Mouse (Mus musculus) CH12.LX (cell line): ENCODE results near the gene Polr2a. TPM values are rescaled to one million over a fixed set of nuclear protein-coding genes. Genes with fewer than 3 reads are reported as not detected.

Experiments used
- DNase-seq: peaks from one replicate; pipeline ENCODE4 v3.0.0-alpha.2; 2013; ENCODE audit errors: extremely low read depth
- H3K27ac ChIP-seq: 2 replicates; pipeline ENCODE4 v1.5.1; 2012; ENCODE audit warnings: low read depth, mild to moderate bottlenecking, control low read depth, moderate library complexity; ENCODE audit not compliant: insufficient read depth
- H3K27me3 ChIP-seq: replicated peaks from 2 replicates; pipeline ENCODE3; 2012; ENCODE audit warnings: inconsistent platforms
- H3K36me3 ChIP-seq, 2 experiments: replicated peaks in 1 of 2; 2 replicates each; pipeline versions ENCODE3 to v1.6.1; 2012; ENCODE audit warnings: inconsistent platforms in 1 of 2, low read length in 1 of 2, mild to moderate bottlenecking in 1 of 2, mixed read lengths in 1 of 2, moderate library complexity in 1 of 2; ENCODE audit not compliant: control insufficient read depth in 1 of 2, insufficient read depth in 1 of 2
- H3K4me1 ChIP-seq, 2 experiments: 2 replicates each; pipeline ENCODE4 v1.6.1; 2012; ENCODE audit warnings: inconsistent platforms in 1 of 2, moderate library complexity in 1 of 2; ENCODE audit not compliant: insufficient read depth in 2 of 2, control insufficient read depth in 1 of 2
- H3K4me2 ChIP-seq: 2 replicates; pipeline ENCODE4 v1.6.1; 2012; ENCODE audit warnings: low read depth, mild to moderate bottlenecking, control low read depth; ENCODE audit not compliant: poor library complexity, insufficient read depth, severe bottlenecking
- H3K4me3 ChIP-seq, 3 experiments: fragments of 150-350 bp in 1 of 3; sonication (generic) in 1 of 3; replicated peaks in 1 of 3; 2 replicates each; pipeline versions ENCODE3 to v1.5.1; 2011 to 2012; ENCODE audit warnings: low read depth in 2 of 3, low read length in 2 of 3, mild to moderate bottlenecking in 2 of 3, moderate library complexity in 2 of 3, control low read depth in 1 of 3, improper control_type of control experiment in 1 of 3, inconsistent platforms in 1 of 3, mixed read lengths in 1 of 3; ENCODE audit not compliant: poor library complexity in 1 of 3
- H3K79me2 ChIP-seq: replicated peaks from 2 replicates; pipeline ENCODE4 v1.6.1; 2012; ENCODE audit warnings: mild to moderate bottlenecking, moderate library complexity; ENCODE audit not compliant: control insufficient read depth, poor library complexity, insufficient read depth, severe bottlenecking; ENCODE audit errors: extremely low read depth
- H3K9ac ChIP-seq: 2 replicates; pipeline ENCODE4 v1.6.1; 2012; ENCODE audit warnings: low read depth, mild to moderate bottlenecking, control low read depth, moderate library complexity; ENCODE audit not compliant: insufficient read depth
- H3K9me3 ChIP-seq: replicated peaks from 2 replicates; pipeline ENCODE3; 2012; ENCODE audit warnings: low read length, inconsistent platforms, mixed read lengths
- CHD2 ChIP-seq: IDR thresholded peaks from 2 replicates; pipeline ENCODE4 v1.6.1; 2011; ENCODE audit warnings: low read length, improper control_type of control experiment
- E2F4 ChIP-seq: IDR thresholded peaks from 2 replicates; pipeline ENCODE4 v1.6.1; 2011; ENCODE audit warnings: low read depth, low read length, improper control_type of control experiment; ENCODE audit not compliant: insufficient replicate concordance
- EP300 ChIP-seq: IDR thresholded peaks from 2 replicates; pipeline ENCODE4 v1.6.1; 2011; ENCODE audit warnings: low read length, improper control_type of control experiment
- HCFC1 ChIP-seq: IDR thresholded peaks from 2 replicates; pipeline ENCODE4 v1.6.1; 2012; ENCODE audit warnings: low read depth, mild to moderate bottlenecking, inconsistent platforms, low read length, improper control_type of control experiment
- KAT2A ChIP-seq: IDR thresholded peaks from 2 replicates; pipeline ENCODE4 v1.6.1; 2012; ENCODE audit warnings: low read length, improper control_type of control experiment, inconsistent platforms; ENCODE audit not compliant: insufficient replicate concordance
- MAX ChIP-seq: IDR thresholded peaks from 2 replicates; pipeline ENCODE4 v1.6.1; 2011; ENCODE audit warnings: low read length, improper control_type of control experiment
- MEF2A ChIP-seq: IDR thresholded peaks from 2 replicates; pipeline ENCODE4 v1.6.1; 2014; ENCODE audit warnings: low read depth, mild to moderate bottlenecking, inconsistent platforms, low read length, improper control_type of control experiment, borderline replicate concordance
- NELFE ChIP-seq: IDR thresholded peaks from 2 replicates; pipeline ENCODE4 v1.6.1; 2011; ENCODE audit warnings: low read depth, low read length, improper control_type of control experiment
- NRF1 ChIP-seq: IDR thresholded peaks from 2 replicates; pipeline ENCODE4 v1.6.1; 2014; ENCODE audit warnings: low read depth, mild to moderate bottlenecking, inconsistent platforms, low read length, improper control_type of control experiment, moderate library complexity
- PAX5 ChIP-seq: IDR thresholded peaks from 2 replicates; pipeline ENCODE4 v1.6.1; 2012; ENCODE audit warnings: low read length, inconsistent platforms, mixed read lengths
- POLR2A ChIP-seq: IDR thresholded peaks from 2 replicates; pipeline ENCODE4 v1.6.1; 2011; ENCODE audit warnings: low read depth, mild to moderate bottlenecking, improper control_type of control experiment, low read length
- SIN3A ChIP-seq: IDR thresholded peaks from 2 replicates; pipeline ENCODE4 v1.6.1; 2012; ENCODE audit warnings: low read length, improper control_type of control experiment, inconsistent platforms
- TBP ChIP-seq: conservative IDR thresholded peaks from 2 replicates; pipeline ENCODE4 v1.6.1; 2011; ENCODE audit warnings: low read depth, low read length, improper control_type of control experiment
- TCF12 ChIP-seq: IDR thresholded peaks from 2 replicates; pipeline ENCODE4 v1.6.1; 2014; ENCODE audit warnings: low read depth, mild to moderate bottlenecking, inconsistent platforms, low read length, improper control_type of control experiment
- UBTF ChIP-seq: IDR thresholded peaks from 2 replicates; pipeline ENCODE4 v1.6.1; 2012; ENCODE audit warnings: low read depth, mild to moderate bottlenecking, inconsistent platforms, low read length, improper control_type of control experiment, moderate library complexity
- USF1 ChIP-seq: IDR thresholded peaks from 2 replicates; pipeline ENCODE4 v1.6.1; 2014; ENCODE audit warnings: low read depth, mild to moderate bottlenecking, inconsistent platforms, low read length, improper control_type of control experiment
- USF2 ChIP-seq: conservative IDR thresholded peaks from 2 replicates; pipeline ENCODE4 v1.6.1; 2011; ENCODE audit warnings: low read depth, low read length, improper control_type of control experiment
- ZC3H11A ChIP-seq: IDR thresholded peaks from 2 replicates; pipeline ENCODE4 v1.6.1; 2012; ENCODE audit warnings: low read depth, mild to moderate bottlenecking, inconsistent platforms, low read length, improper control_type of control experiment
- ZKSCAN1 ChIP-seq: IDR thresholded peaks from 2 replicates; pipeline ENCODE4 v1.6.1; 2012; ENCODE audit warnings: low read depth, inconsistent platforms, low read length, improper control_type of control experiment, borderline replicate concordance
- ZMIZ1 ChIP-seq: IDR thresholded peaks from 2 replicates; pipeline ENCODE4 v1.6.1; 2012; ENCODE audit warnings: low read depth, mild to moderate bottlenecking, inconsistent platforms, low read length, improper control_type of control experiment
- ZNF384 ChIP-seq: IDR thresholded peaks from 2 replicates; pipeline ENCODE4 v1.6.1; 2012; ENCODE audit warnings: low read depth, low read length, improper control_type of control experiment, inconsistent platforms
- dilution Hi-C: fragments of 300-500 bp; cut with MboI; formaldehyde crosslinking; loops from 2 replicates; pipeline ENCODE4 v1.14.3; 2020; ENCODE audit warnings: low sequenced_read_pairs; ENCODE audit not compliant: extremely low pct_unique_long_range_greater_than_20kb, extremely low pct_ligation_motif_present
- in situ Hi-C: fragments of 300-500 bp; cut with MboI; formaldehyde crosslinking; loops from 3 replicates; pipeline ENCODE4 v1.14.3; 2019; ENCODE audit warnings: low sequenced_read_pairs, low pct_ligation_motif_present, low pct_unique_long_range_greater_than_20kb, mixed read lengths
- polyA plus RNA-seq: library from polyadenylated mRNA; unstranded; fragments of >175 nt; gene quantifications from 2 replicates; pipeline ENCODE4 v1.2.1, GENCODE M21; 2012; ENCODE audit warnings: low read depth; ENCODE audit not compliant: insufficient read length
- total RNA-seq, 2 experiments: library from RNA; depleted of rRNA; stranded (reverse); fragments of 300-350 nt in 1 of 2; fragments of >200 nt in 1 of 2; gene quantifications; 2 replicates each; pipeline ENCODE4 v1.2.3; 2012 to 2014

The Polr2a gene
- total and polyA plus RNA-seq, 3 experiments, result 14.8 to 162 (median 45.0) TPM

DNA sequence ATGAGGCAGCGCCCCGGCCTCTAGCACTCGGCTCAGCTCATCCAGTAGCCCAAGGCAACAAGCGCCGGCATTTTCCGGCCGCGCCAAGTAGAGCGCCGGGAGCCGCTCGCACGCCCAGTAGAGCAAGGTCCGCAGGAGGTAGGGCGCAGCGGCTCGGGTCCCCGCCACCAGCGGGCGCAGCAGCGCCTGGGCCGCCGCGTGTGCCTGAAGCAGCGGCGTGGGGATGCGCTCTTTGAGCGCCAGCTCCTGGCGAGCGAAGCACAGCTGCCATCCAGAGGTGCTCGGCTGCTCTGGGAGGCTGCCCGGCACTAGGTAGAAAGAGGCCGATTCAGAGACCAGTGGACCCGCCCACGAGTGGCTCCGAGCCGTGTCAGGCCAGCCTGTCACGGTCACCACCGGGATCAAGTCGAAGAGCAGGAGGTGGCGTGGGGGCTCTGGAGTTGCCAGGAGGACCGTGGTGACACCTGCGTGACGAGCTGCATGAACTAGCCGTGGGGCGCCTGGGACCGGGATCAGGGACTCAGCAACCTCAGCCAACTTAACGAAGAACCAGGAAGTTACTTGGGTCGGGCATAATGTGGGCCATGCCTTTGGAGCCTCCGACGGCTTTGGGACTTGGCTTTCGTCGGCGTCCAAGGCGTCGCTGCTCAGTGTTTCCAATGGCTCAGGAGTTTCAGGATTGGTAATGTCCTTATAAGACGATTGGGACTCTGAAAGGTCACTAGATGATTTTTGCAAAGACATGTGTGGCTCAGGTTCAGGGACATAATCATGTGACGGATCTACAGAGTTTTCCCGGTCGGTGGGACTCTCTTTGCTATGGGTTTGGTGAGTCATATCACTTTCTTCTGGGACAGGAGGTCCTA is 45.6 kb upstream of the Polr2a start (continued):
- TF ChIP-seq ZMIZ1, result 0 out of 2 replicates have a peak, but pooled peaks have one; percentile 43

DNA sequence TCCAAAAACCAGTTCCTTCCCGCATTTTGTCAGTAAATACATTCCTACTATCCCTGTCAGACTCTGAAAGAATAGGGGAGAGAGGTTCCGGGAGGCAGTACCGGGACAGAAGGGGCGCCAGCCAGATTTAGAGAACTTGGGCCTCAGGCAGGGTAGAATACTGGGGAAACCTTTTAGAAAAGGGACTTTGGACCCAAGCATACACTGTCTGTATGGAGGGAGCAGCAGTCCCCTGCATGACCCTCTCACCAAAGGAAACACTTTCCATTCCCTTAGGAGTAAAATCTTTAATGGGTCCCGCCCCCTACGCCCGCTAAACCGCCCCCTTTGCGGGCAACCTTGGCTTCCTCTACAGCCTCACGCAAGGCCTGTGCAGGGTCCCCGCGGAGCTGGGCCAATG is 44.9 kb upstream of the Polr2a start:
- Histone ChIP-seq H3K9ac (peak overlapping the region; percentile 2; the same call in 1 of the 2 replicates), H3K36me3 (no peaks in the 10 kb centered on the region), H3K9me3 (peaks cover 24% of the 10 kb centered on the region), H3K27ac (no peak overlapping the region), H3K4me2 (peak overlapping the region; percentile 72), H3K79me2 (no peaks in the 10 kb centered on the region), H3K4me3 (peak overlapping the region; percentile 11 to 39 (median 37)), H3K27me3 (peaks cover 48% of the 10 kb centered on the region), H3K4me1 (peaks cover 12 to 43% of the 10 kb centered on the region in 2 experiments)
- in situ Hi-C loops, result loop anchor here (5.0 kb wide), 1 partner anchor 74 kb away; the partner anchor contains the start of gene Tmem95
- dilution Hi-C loops, result no loop called here
- TF ChIP-seq KAT2A (no peak), TBP (0 out of 2 replicates have a peak, but pooled peaks have one; percentile 11), ZNF384 (no peak)
- no peak for DNase-seq

DNA sequence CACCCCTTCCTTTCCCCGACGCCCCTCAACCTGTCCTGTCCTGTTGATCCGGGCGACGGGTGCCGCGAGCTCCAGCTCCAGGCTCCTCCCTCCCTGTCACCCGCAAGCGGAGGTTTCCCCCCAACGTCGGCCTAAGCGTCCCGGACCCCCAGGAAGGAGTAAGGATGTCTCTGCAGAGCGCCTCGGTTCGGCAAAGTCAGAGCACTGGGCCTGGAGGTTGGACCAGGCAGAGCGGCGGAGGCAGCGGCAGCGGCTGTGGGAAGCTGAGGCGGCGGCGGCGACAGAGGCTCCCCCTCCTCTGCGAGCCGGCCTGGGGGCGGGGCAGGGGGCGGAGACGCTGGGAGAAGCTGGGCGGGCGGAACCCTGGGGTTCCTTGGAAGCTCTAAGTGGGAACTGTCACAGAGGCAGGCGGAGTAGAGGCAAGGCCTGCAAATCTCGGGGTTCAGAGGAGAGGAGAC is 44.2 kb upstream of the Polr2a start:
- H3K9ac ChIP-seq, result peak overlapping the region; percentile 27; the same call in 1 of the 2 replicates
- no peak for DNase-seq
- TF ChIP-seq SIN3A, result peak; percentile 28; the same call in 1 of the 2 replicates
- no peak for TF ChIP-seq HCFC1
- dilution Hi-C loops (no loop called here), in situ Hi-C loops (loop anchor here (5.0 kb wide), 1 partner anchor 75 kb away; the partner anchor contains the start of gene Tmem95)
- peaks cover 24% of the 10 kb centered on the region for H3K9me3 ChIP-seq
- no peaks in the 10 kb centered on the region for H3K79me2 ChIP-seq
- peaks cover 12 to 50% of the 10 kb centered on the region in 2 experiments for H3K4me1 ChIP-seq
- H3K27ac ChIP-seq, result no peak overlapping the region
- H3K36me3 ChIP-seq, result no peaks in the 10 kb centered on the region
- H3K27me3 ChIP-seq, result peaks cover 45% of the 10 kb centered on the region
- H3K4me2 ChIP-seq, result peak overlapping the region; percentile 72
- peak overlapping the region; percentile 39 to 57 (median 42) for H3K4me3 ChIP-seq

DNA sequence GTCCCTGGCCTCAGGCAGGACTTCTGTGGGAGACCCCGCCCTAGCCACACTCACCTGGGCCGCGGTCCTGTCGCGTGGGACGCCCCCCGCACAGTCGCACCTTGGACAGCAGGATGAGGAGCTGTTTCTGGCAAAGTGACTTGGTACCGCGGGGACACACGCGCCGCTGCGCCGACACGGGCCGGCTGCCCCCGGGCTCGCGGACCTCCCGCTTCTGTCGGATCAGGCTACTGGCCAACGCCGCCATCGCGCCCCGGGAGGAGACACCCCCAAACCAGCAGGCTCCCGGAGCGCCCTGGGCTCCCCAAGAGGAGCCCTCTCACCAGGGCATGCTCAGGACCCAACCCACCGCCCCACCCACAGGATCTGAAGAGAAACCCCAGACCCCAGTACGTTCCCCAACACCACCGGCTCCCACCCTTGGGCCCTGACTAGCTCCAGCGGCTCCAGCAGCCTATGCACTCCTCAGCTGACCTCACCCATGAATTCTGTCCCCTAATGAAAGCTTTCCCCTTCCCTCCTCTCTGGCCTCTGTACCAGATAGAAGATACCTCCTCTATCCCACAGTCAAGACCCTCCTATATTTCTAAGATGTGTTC is 43.0 kb upstream of the Polr2a start, which contains the start of gene Fgf11:
Gene Fgf11 (minus strand): TSS at position 479 of the 599 bp plus-strand sequence.
- dilution Hi-C loops, result no loop called here
- Histone ChIP-seq H3K79me2 (no peaks in the 10 kb centered on the region), H3K9me3 (peaks cover 22% of the 10 kb centered on the region), H3K9ac (peak within 1 kb of the TSS; percentile 27; the same call in 1 of the 2 replicates), H3K4me2 (peak within 1 kb of the TSS; percentile 72), H3K27me3 (peaks cover 45% of the 10 kb centered on the region), H3K4me1 (peaks cover 12 to 57% of the 10 kb centered on the region in 2 experiments), H3K27ac (no peak within 1 kb of the TSS), H3K36me3 (no peaks in the 10 kb centered on the region), H3K4me3 (peak within 1 kb of the TSS; percentile 49 to 64 (median 57))
- no peak for DNase-seq
- in situ Hi-C loops, result loop anchor here (5.0 kb wide), 1 partner anchor 76 kb away; the partner anchor contains the start of gene Tmem95
- TF ChIP-seq PAX5 (no peak), ZKSCAN1 (no peak), USF1 (no peak), UBTF (no peak), EP300 (no peak), TCF12 (no peak), MEF2A (no peak), MAX (no peak), E2F4 (no peak), CHD2 (no peak), ZC3H11A (no peak), NRF1 (no peak), POLR2A (no peak), USF2 (no peak), NELFE (no peak), ZNF384 (no peak)
